Mouse (Mus musculus) C2C12 (cell line): ENCODE results near the gene Phlda1. TPM values are rescaled to one million over a fixed set of nuclear protein-coding genes. Genes with fewer than 3 reads are reported as not detected.
"Not testable (repeated sequence)": the region's sequence is repeated elsewhere in the genome, so short reads cannot be mapped to it uniquely, and the experiment has no call there.

Source experiments
- H3K27me3 ChIP-seq: one replicate; pipeline ENCODE4 v1.6.1; 2011; ENCODE audit not compliant: control insufficient read depth, insufficient read depth, insufficient read length
- H3K36me3 ChIP-seq: one replicate; pipeline ENCODE4 v1.6.1; 2011; ENCODE audit not compliant: control insufficient read depth, insufficient read depth
- H3K4me3 ChIP-seq: one replicate; pipeline ENCODE4 v1.5.1; 2011; ENCODE audit warnings: mild to moderate bottlenecking, control low read depth; ENCODE audit not compliant: poor library complexity, insufficient read depth, severe bottlenecking
- H3K79me2 ChIP-seq: one replicate; pipeline ENCODE4 v1.6.1; 2011; ENCODE audit not compliant: control insufficient read depth, insufficient read depth
- H3K79me3 ChIP-seq: one replicate; pipeline ENCODE4 v1.6.1; 2011; ENCODE audit warnings: low read depth, control low read depth
- H3ac ChIP-seq: one replicate; pipeline ENCODE3; 2011; ENCODE audit warnings: low read depth; ENCODE audit not compliant: control insufficient read depth, insufficient read length
- CEBPB ChIP-seq: IDR thresholded peaks from one replicate; pipeline ENCODE4 v1.6.1; 2011; ENCODE audit warnings: low read depth, mild to moderate bottlenecking, control low read depth, moderate library complexity
- CTCF ChIP-seq: IDR thresholded peaks from one replicate; pipeline ENCODE4 v1.5.1; 2011; ENCODE audit not compliant: control insufficient read depth, insufficient read depth, insufficient read length
- FOSL1 ChIP-seq: IDR thresholded peaks from one replicate; pipeline ENCODE4 v1.8.0; 2011; ENCODE audit warnings: mild to moderate bottlenecking, low read length; ENCODE audit not compliant: poor library complexity, insufficient read depth, severe bottlenecking
- MAX ChIP-seq: IDR thresholded peaks from one replicate; pipeline ENCODE4 v1.6.1; 2011; ENCODE audit warnings: mild to moderate bottlenecking, control low read depth
- MYOD1 ChIP-seq: IDR thresholded peaks from one replicate; pipeline ENCODE4 v1.6.1; 2011; ENCODE audit warnings: low read depth; ENCODE audit not compliant: control insufficient read depth, insufficient read length
- MYOG ChIP-seq: IDR thresholded peaks from one replicate; pipeline ENCODE4 v1.6.1; 2011; ENCODE audit not compliant: control insufficient read depth, insufficient read length; ENCODE audit errors: extremely low read depth
- USF1 ChIP-seq: IDR thresholded peaks from one replicate; pipeline ENCODE4 v1.6.1; 2011; ENCODE audit warnings: low read depth, mild to moderate bottlenecking, control low read depth, moderate library complexity
- polyA plus RNA-seq: library from polyadenylated mRNA; unstranded; fragments of >200 nt; fragmentation: generic; extraction: Trizol; gene quantifications from one replicate; pipeline ENCODE4 v1.2.1, GENCODE M21; 2012; ENCODE audit warnings: missing spikeins

The Phlda1 gene
- polyA plus RNA-seq, 1 experiment: 111 TPM

DNA sequence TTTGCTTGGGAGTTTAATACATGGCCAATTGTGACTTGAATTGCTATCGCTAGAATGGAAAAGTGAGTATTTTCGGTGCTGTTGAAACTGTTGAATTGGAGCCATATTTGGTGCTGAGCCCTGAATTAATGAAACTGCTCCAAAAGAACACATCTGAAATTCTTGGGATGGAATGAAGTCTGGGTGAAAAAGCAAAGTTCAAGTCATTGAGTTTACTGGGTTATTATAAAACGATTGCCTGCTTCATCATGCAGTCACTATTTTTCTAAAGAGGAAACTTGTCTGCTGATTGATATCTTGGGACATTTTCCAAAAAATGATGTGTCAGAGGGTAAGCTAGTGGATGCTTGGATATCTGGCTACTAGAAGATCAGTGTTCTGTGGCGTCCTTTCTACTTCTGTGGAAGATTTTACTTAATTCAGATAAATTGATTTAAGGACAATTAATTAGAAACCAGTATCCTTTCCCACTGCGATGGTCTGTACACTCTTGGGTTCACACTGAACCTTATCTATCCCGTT is 29.0 kb upstream of the Phlda1 start:
- TF ChIP-seq MYOD1: no peak
- TF ChIP-seq CTCF: no peak
- TF ChIP-seq MYOG: no peak
- no peak for TF ChIP-seq MAX
- TF ChIP-seq FOSL1: no peak
- no peak for TF ChIP-seq USF1
- no peak for TF ChIP-seq CEBPB
- H3ac ChIP-seq: no peak overlapping the region
- H3K79me2 ChIP-seq: peaks cover 98% of the 10 kb centered on the region
- peaks cover 86% of the 10 kb centered on the region for H3K79me3 ChIP-seq
- H3K27me3 ChIP-seq: no peaks in the 10 kb centered on the region
- H3K36me3 ChIP-seq: peaks cover 72% of the 10 kb centered on the region
- H3K4me3 ChIP-seq: no peak overlapping the region

DNA sequence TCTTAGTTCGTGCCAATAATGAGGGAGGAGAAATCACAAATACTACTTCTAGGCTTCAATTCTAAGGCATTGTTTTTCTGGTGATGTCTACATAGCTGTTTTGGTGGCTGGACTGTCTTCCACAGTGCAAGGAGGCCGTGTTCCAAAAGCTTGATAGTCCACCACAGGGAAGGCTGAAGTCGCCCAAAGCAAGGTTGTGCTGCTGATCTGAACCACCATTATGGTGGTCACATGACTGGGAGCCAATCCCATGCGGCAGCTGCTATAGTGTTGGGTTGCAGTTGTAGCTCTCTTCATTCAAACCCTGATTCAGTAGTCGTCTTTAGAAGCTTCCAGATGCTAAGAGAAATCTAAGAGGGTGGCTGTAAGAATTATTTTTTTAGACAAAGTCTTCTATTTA is 26.5 kb upstream of the Phlda1 start:
- Histone ChIP-seq H3K79me2 (peaks cover 100% of the 10 kb centered on the region), H3K4me3 (no peak overlapping the region), H3ac (no peak overlapping the region), H3K27me3 (no peaks in the 10 kb centered on the region), H3K79me3 (peaks cover 98% of the 10 kb centered on the region), H3K36me3 (peaks cover 93% of the 10 kb centered on the region)
- TF ChIP-seq CEBPB (no peak), USF1 (peak; percentile 67)

DNA sequence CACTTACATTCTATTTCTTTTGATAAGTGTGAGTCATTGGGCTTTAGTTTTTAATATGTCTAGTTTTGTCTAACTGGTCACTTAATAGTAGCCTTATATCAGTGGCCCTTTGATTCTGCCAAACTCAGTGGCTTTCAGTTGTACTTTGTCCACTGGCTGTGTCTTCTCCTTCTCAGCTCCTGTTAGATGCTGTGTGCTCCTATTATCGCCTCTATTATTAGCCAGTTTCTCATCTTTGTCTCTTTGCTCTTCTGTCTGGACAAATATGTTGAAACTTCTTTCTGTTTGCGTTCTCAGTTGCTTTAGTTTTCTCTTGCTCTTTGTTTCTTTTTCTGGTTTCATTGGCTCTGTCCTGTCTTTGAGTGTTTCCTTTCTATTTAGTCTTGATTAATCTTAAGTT is 23.4 kb upstream of the Phlda1 start:
- peaks cover 93% of the 10 kb centered on the region for H3K79me3 ChIP-seq
- H3ac ChIP-seq: no peak overlapping the region
- TF ChIP-seq MAX (no peak), MYOD1 (no peak)
- no peak overlapping the region for H3K4me3 ChIP-seq
- H3K36me3 ChIP-seq: peaks cover 93% of the 10 kb centered on the region
- H3K79me2 ChIP-seq: peaks cover 100% of the 10 kb centered on the region
- H3K27me3 ChIP-seq: no peaks in the 10 kb centered on the region

DNA sequence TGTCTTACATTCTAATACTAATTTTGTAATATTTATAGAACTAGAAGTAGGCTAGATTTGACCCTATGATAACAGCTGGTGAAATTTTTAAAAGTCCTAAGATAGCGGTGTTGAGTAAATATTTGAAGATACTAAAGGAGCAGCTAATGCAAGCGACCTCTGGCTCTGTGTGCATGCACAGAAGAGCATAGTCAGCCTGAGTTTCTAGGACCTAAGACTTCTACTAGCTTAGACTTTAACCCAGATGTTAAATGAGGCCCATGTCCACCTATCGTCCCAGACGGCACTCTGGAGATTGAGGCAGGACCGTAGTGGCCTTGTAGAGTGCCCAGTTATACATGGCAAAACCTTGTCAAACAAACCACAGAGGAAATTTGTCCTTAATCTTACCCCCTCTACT is 22.0 kb upstream of the Phlda1 start:
- Histone ChIP-seq H3ac (no peak overlapping the region), H3K36me3 (peaks cover 95% of the 10 kb centered on the region), H3K27me3 (no peaks in the 10 kb centered on the region), H3K79me3 (peaks cover 93% of the 10 kb centered on the region), H3K79me2 (peaks cover 100% of the 10 kb centered on the region), H3K4me3 (no peak overlapping the region)
- TF ChIP-seq MYOD1 (no peak), MAX (no peak), MYOG (no peak), FOSL1 (no peak), CEBPB (no peak), USF1 (no peak), CTCF (no peak)

DNA sequence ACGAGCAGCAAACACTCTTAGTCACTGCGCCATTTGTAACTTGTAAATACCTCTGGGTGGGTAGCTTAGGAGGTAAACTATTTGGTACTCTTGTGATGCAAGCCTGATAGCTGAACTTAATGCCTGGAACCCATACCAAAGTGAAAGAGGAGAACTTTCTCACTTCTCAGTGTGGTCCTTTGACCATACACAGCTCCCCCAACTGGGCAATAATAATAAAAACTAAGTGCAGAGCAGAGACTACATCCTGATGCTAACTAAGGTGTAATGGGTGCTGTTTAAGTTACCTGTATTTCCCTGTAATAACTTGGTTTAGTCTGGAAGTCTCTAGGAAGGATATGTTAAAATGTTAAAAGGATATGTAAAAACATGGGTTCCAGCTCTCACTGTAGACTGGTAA is 17.3 kb upstream of the Phlda1 start:
- TF ChIP-seq MYOG (no peak), MYOD1 (no peak), MAX (no peak), CTCF (no peak), FOSL1 (no peak), CEBPB (no peak), USF1 (no peak)
- no peaks in the 10 kb centered on the region for H3K27me3 ChIP-seq
- peaks cover 58% of the 10 kb centered on the region for H3K79me3 ChIP-seq

DNA sequence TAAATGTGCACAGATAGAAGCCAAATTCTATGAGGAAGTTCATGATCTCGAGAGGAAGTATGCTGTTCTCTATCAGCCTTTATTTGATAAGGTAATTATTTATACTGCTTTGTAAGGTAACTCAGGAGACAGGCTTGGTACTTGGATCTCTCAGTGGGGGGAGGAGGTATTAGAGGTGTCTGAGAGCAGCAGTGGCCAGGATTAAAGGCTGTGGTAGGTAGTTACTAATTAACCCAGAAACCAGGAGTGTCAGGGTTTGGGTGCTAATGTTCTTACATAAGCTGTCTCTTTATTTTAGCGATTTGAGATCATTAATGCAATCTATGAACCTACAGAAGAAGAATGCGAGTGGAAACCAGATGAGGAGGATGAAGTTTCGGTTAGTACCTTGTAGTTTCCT is 16.0 kb upstream of the Phlda1 start:
- not testable (repeated sequence) for H3K27me3 ChIP-seq, H3ac ChIP-seq, H3K4me3 ChIP-seq
- Histone ChIP-seq H3K36me3 (peaks cover 97% of the 10 kb centered on the region), H3K79me2 (peaks cover 53% of the 10 kb centered on the region), H3K79me3 (peaks cover 45% of the 10 kb centered on the region)

More for the DNA sequence above, 17.3 kb upstream of the Phlda1 start:
- Histone ChIP-seq H3K4me3 (no peak overlapping the region), H3ac (no peak overlapping the region), H3K36me3 (peaks cover 97% of the 10 kb centered on the region), H3K79me2 (peaks cover 66% of the 10 kb centered on the region)

DNA sequence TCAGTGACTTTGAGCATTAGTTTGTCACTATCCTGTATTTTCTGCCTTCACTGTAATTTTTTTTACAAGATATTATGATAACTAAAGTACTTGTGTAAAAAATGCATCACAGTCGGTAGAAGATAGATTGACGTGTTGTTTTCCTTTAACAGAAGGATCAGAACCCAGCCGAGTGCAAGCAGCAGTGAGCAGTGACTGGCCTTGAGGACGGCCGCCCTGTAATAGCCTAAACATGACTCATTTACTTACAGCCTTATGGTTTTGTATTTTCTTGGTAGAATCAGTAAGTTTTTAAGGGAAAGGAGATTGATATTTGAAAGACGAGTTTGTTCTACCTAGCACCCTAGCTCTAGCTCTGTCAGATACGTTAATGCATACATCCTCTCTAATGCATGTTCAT is 10.2 kb upstream of the Phlda1 start:
- Histone ChIP-seq H3K4me3 (no peak overlapping the region), H3K79me2 (no peaks in the 10 kb centered on the region), H3K36me3 (peaks cover 79% of the 10 kb centered on the region), H3K79me3 (peaks cover 3% of the 10 kb centered on the region), H3K27me3 (no peaks in the 10 kb centered on the region), H3ac (no peak overlapping the region)
- TF ChIP-seq MAX (no peak), MYOD1 (no peak), FOSL1 (no peak), CTCF (no peak), MYOG (no peak), CEBPB (no peak), USF1 (no peak)
